Mouse (Mus musculus) hindbrain, embryonic 11.5 days (tissue): ENCODE measurements around the gene Chchd5. TPM values are rescaled to one million over a fixed set of nuclear protein-coding genes. Genes with fewer than 3 reads are reported as not detected.
A peak's percentile ranks its signal among the peaks of the same experiment; 100 is the strongest.

Experiments used
- ATAC-seq: fragments of 200-750 bp; cut with Nextera tagmentation; 2 replicates; pipeline ENCODE4 v1.8.0; 2017; ENCODE audit warnings: mild to moderate bottlenecking, moderate TSS enrichment, moderate library complexity; ENCODE audit not compliant: low FRiP score
- DNase-seq: peaks from one replicate; pipeline ENCODE4 v3.0.0-alpha.2; 2015; ENCODE audit warnings: low spot score
- H3K27ac ChIP-seq: fragments of 300-500 bp; sonication (generic); 2 replicates; pipeline ENCODE4 v1.5.1; 2014; ENCODE audit warnings: mild to moderate bottlenecking, low read depth, low read length
- H3K27me3 ChIP-seq: fragments of 300-500 bp; sonication (generic); 2 replicates; pipeline ENCODE4 v1.6.1; 2014; ENCODE audit warnings: mild to moderate bottlenecking, low read length, moderate library complexity, mixed read lengths; ENCODE audit not compliant: control insufficient read depth, insufficient read depth
- H3K36me3 ChIP-seq: fragments of 300-500 bp; sonication (generic); 2 replicates; pipeline ENCODE4 v1.6.1; 2014; ENCODE audit warnings: mild to moderate bottlenecking, low read length, moderate library complexity, mixed read lengths; ENCODE audit not compliant: control insufficient read depth, insufficient read depth
- H3K4me1 ChIP-seq: fragments of 300-500 bp; sonication (generic); replicated peaks from 2 replicates; pipeline ENCODE4 v1.6.1; 2014; ENCODE audit warnings: low read length, mixed read lengths; ENCODE audit not compliant: control insufficient read depth, insufficient read depth
- H3K4me2 ChIP-seq: fragments of 300-500 bp; sonication (generic); replicated peaks from 2 replicates; pipeline ENCODE4 v1.6.1; 2014; ENCODE audit warnings: mild to moderate bottlenecking, low read depth, low read length
- H3K4me3 ChIP-seq: fragments of 300-500 bp; sonication (generic); 2 replicates; pipeline ENCODE4 v1.5.1; 2014; ENCODE audit warnings: low read depth, low read length
- H3K9ac ChIP-seq: fragments of 300-500 bp; sonication (generic); 2 replicates; pipeline ENCODE4 v1.6.1; 2014; ENCODE audit warnings: low read depth, low read length
- H3K9me3 ChIP-seq: fragments of 300-500 bp; sonication (generic); 2 replicates; pipeline ENCODE4 v1.6.1; 2016; ENCODE audit warnings: low read length; ENCODE audit not compliant: control insufficient read depth
- WGBS: fragments of 180-500 bp; shearing (Covaris S2); extraction: QIAGEN DNeasy Blood & Tissue Kit; methylation state at CpG from one replicate; pipeline ENCODE4 v1.1.7; 2014; 5-methylcytosine and 5-hydroxymethylcytosine counted together
- polyA plus RNA-seq: library from polyadenylated mRNA; unstranded; fragments of >200 nt; fragmentation: Nextera tagmentation; extraction: Ambion mirVana; gene quantifications from 2 replicates; pipeline ENCODE4 v1.2.1, GENCODE M21; 2014

The Chchd5 gene
- polyA plus RNA-seq, 1 experiment from 2014 or later = 27.8 TPM

GRCm38 (mm10) chr2:129132231-129132630, 2.7 kb downstream of the Chchd5 start:
- 90% methylated on average over 7 of the region's 7 CpGs for WGBS
- no peaks in the 10 kb centered on the region for H3K9me3 ChIP-seq
- ATAC-seq = no peak

GRCm38 (mm10) chr2:129133006-129133805, 3.7 kb downstream of the Chchd5 start:
- DNase-seq = no peak

More at GRCm38 (mm10) chr2:129132231-129132630, 2.7 kb downstream of the Chchd5 start:
- Histone ChIP-seq H3K9ac (no peak overlapping the region), H3K27me3 (no peaks in the 10 kb centered on the region), H3K4me3 (no peak overlapping the region), H3K4me1 (0 out of 2 replicates have a peak, but pooled peaks cover 3% of the 10 kb centered on the region), H3K4me2 (no peak overlapping the region), H3K36me3 (0 out of 2 replicates have a peak, but pooled peaks cover 8% of the 10 kb centered on the region), H3K27ac (no peak overlapping the region)
- DNase-seq = no peak

GRCm38 (mm10) chr2:129139906-129140305, 10.4 kb downstream of the Chchd5 start:
- Histone ChIP-seq H3K27me3 (no peaks in the 10 kb centered on the region), H3K4me1 (no peaks in the 10 kb centered on the region), H3K9ac (no peak overlapping the region), H3K27ac (no peak overlapping the region), H3K4me2 (no peak overlapping the region), H3K36me3 (no peaks in the 10 kb centered on the region), H3K4me3 (no peak overlapping the region), H3K9me3 (no peaks in the 10 kb centered on the region)
- 91% methylated on average over 10 of the region's 10 CpGs for WGBS
- ATAC-seq (no peak), DNase-seq (no peak)

More at GRCm38 (mm10) chr2:129133006-129133805, 3.7 kb downstream of the Chchd5 start:
- Histone ChIP-seq H3K27me3 (no peaks in the 10 kb centered on the region), H3K4me2 (no peak overlapping the region), H3K4me1 (0 out of 2 replicates have a peak, but pooled peaks cover 3% of the 10 kb centered on the region), H3K4me3 (no peak overlapping the region), H3K9me3 (no peaks in the 10 kb centered on the region), H3K9ac (no peak overlapping the region), H3K27ac (no peak overlapping the region), H3K36me3 (0 out of 2 replicates have a peak, but pooled peaks cover 8% of the 10 kb centered on the region)
- WGBS = 95% methylated on average over 14 of the region's 14 CpGs
- ATAC-seq = no peak

GRCm38 (mm10) chr2:129148836-129149235, 19.3 kb downstream of the Chchd5 start:
- no peaks in the 10 kb centered on the region for H3K27me3 ChIP-seq
- ATAC-seq (no peak), DNase-seq (peak; percentile 34)
- no peaks in the 10 kb centered on the region for H3K36me3 ChIP-seq
- H3K27ac ChIP-seq = no peak overlapping the region
- no peak overlapping the region for H3K4me2 ChIP-seq
- H3K4me1 ChIP-seq = no peaks in the 10 kb centered on the region
- H3K9ac ChIP-seq = no peak overlapping the region
- 44% methylated on average over 2 of the region's 2 CpGs for WGBS
- no peaks in the 10 kb centered on the region for H3K9me3 ChIP-seq
- no peak overlapping the region for H3K4me3 ChIP-seq

GRCm38 (mm10) chr2:129150386-129150785, 20.9 kb downstream of the Chchd5 start:
- H3K27me3 ChIP-seq = no peaks in the 10 kb centered on the region
- no peaks in the 10 kb centered on the region for H3K4me1 ChIP-seq
- H3K4me3 ChIP-seq = no peak overlapping the region
- DNase-seq = no peak
- no peak for ATAC-seq
- H3K9me3 ChIP-seq = no peaks in the 10 kb centered on the region
- 82% methylated on average over 5 of the region's 5 CpGs for WGBS
- no peaks in the 10 kb centered on the region for H3K36me3 ChIP-seq
- H3K9ac ChIP-seq = no peak overlapping the region
- H3K27ac ChIP-seq = no peak overlapping the region
- no peak overlapping the region for H3K4me2 ChIP-seq

GRCm38 (mm10) chr2:129151111-129151510, 21.6 kb downstream of the Chchd5 start:
- no peak overlapping the region for H3K4me2 ChIP-seq
- no peaks in the 10 kb centered on the region for H3K4me1 ChIP-seq
- DNase-seq (no peak), ATAC-seq (no peak)
- H3K27me3 ChIP-seq = no peaks in the 10 kb centered on the region
- no peak overlapping the region for H3K27ac ChIP-seq
- no peak overlapping the region for H3K9ac ChIP-seq
- no peaks in the 10 kb centered on the region for H3K36me3 ChIP-seq
- H3K9me3 ChIP-seq = no peaks in the 10 kb centered on the region
- WGBS = 95% methylated on average over 9 of the region's 9 CpGs
- no peak overlapping the region for H3K4me3 ChIP-seq

GRCm38 (mm10) chr2:129152751-129153150, 23.3 kb downstream of the Chchd5 start:
- Histone ChIP-seq H3K9me3 (no peaks in the 10 kb centered on the region), H3K4me3 (no peak overlapping the region), H3K4me2 (no peak overlapping the region), H3K27ac (no peak overlapping the region), H3K27me3 (no peaks in the 10 kb centered on the region), H3K9ac (no peak overlapping the region), H3K36me3 (no peaks in the 10 kb centered on the region), H3K4me1 (no peaks in the 10 kb centered on the region)
- WGBS = 62% methylated on average over 1 of the region's 1 CpGs
- no peak for DNase-seq
- ATAC-seq = no peak

GRCm38 (mm10) chr2:129164815-129165214, 35.3 kb downstream of the Chchd5 start:
- no peaks in the 10 kb centered on the region for H3K27me3 ChIP-seq
- DNase-seq (no peak), ATAC-seq (no peak)
- H3K4me2 ChIP-seq = no peak overlapping the region
- H3K36me3 ChIP-seq = no peaks in the 10 kb centered on the region
- 81% methylated on average over 5 of the region's 5 CpGs for WGBS
- no peak overlapping the region for H3K9ac ChIP-seq
- no peaks in the 10 kb centered on the region for H3K4me1 ChIP-seq
- H3K4me3 ChIP-seq = no peak overlapping the region
- no peaks in the 10 kb centered on the region for H3K9me3 ChIP-seq
- no peak overlapping the region for H3K27ac ChIP-seq
